22 mouse cellular contexts compared by ENCODE assay signal in genomic region chr16:33578462-33578861, GRCm38 (mm10).
DNase-seq lines count a peak whose midpoint lies in the region; ATAC-seq lines count a peak whose summit lies in the region.
"Had no signal": no experiment of that assay in that cellular context is flagged by ENCODE, and none has a peak within 500 bp of the region (broad histone marks: within the 10 kb centered on the region; RNA-seq: fewer than 3 reads in every experiment).

No protein-coding gene starts in this region.

- ATAC-seq in heart, embryonic 16.5 days (replicated peaks; ENCODE audit: extremely low read depth, insufficient read depth, low FRiP score) = no peak
- no peak for ATAC-seq in kidney, embryonic 15.5 days (replicated peaks; ENCODE audit: low FRiP score)
- ATAC-seq: activated CD4-positive, CD25-positive, alpha-beta regulatory T cell, adult 4 months; hindbrain, embryonic 16.5 days; midbrain, embryonic 15.5 days; Patski had no signal

- DNase-seq in gastrocnemius, adult 18-20 months (ENCODE audit: low spot score) = peak; percentile 65
- no peak for DNase-seq in gastrocnemius, postnatal 4 days (ENCODE audit: low spot score in 2 of 2)
- peak; percentile 25 for DNase-seq in 3T3-L1 (ENCODE audit: low read depth, low spot score)
- peak; percentile 47 for DNase-seq in fibroblast of lung, adult 2 months (ENCODE audit: low read depth)
- DNase-seq in yolk sac, embryonic 10.5 days (ENCODE audit: low spot score) = no peak
- no peak for DNase-seq in spleen, postnatal 14 days (ENCODE audit: low spot score in 2 of 2)
- DNase-seq: cerebellum, adult 11-12 months; kidney, adult 11 months; kidney, postnatal 14 days; liver, embryonic 13.5 days; spleen, adult 18-20 months had no signal

- H3K27ac ChIP-seq in heart, embryonic 16.5 days (ENCODE audit: low read length) = peak overlapping the region; percentile 52
- no peak overlapping the region for H3K27ac ChIP-seq in kidney, embryonic 15.5 days
- H3K27ac ChIP-seq: embryonic facial prominence, embryonic 12.5 days; left cerebral cortex, adult 2 months; limb, embryonic 12.5 days; liver, embryonic 13.5 days; lung, embryonic 15.5 days; midbrain, embryonic 15.5 days; stomach, embryonic 15.5 days had no signal

- H3K4me1 ChIP-seq in heart, embryonic 16.5 days (ENCODE audit: control insufficient read depth, insufficient read depth, low read length) = peaks cover 64% of the 10 kb centered on the region
- H3K4me1 ChIP-seq in kidney, embryonic 15.5 days = peaks cover 44% of the 10 kb centered on the region

- H3K4me3 ChIP-seq in heart, embryonic 16.5 days (ENCODE audit: low read length) = no peak overlapping the region
- H3K4me3 ChIP-seq in kidney, embryonic 15.5 days (replicated peaks) = no peak overlapping the region
- H3K4me3 ChIP-seq: embryonic facial prominence, embryonic 12.5 days; left cerebral cortex, adult 2 months; limb, embryonic 12.5 days; liver, embryonic 13.5 days; lung, embryonic 15.5 days; midbrain, embryonic 15.5 days; stomach, embryonic 15.5 days had no signal

- peak overlapping the region; percentile 44; the same call in 1 of the 2 replicates for H3K9ac ChIP-seq in heart, embryonic 16.5 days (ENCODE audit: low read length)
- H3K9ac ChIP-seq in kidney, embryonic 15.5 days = no peak overlapping the region
- H3K9ac ChIP-seq: embryonic facial prominence, embryonic 12.5 days; limb, embryonic 12.5 days; liver, embryonic 13.5 days; lung, embryonic 15.5 days; midbrain, embryonic 15.5 days; stomach, embryonic 15.5 days had no signal

- H3K9me3 ChIP-seq in heart, embryonic 16.5 days (replicated peaks; ENCODE audit: control insufficient read depth, low read length) = no peaks in the 10 kb centered on the region
- H3K9me3 ChIP-seq in kidney, embryonic 15.5 days (replicated peaks) = no peaks in the 10 kb centered on the region
- H3K9me3 ChIP-seq: embryonic facial prominence, embryonic 12.5 days; limb, embryonic 12.5 days; liver, embryonic 13.5 days; lung, embryonic 15.5 days; midbrain, embryonic 15.5 days; stomach, embryonic 15.5 days had no signal

- H3K4me2 ChIP-seq in heart, embryonic 16.5 days (ENCODE audit: low read depth, low read length) = no peak overlapping the region
- H3K4me2 ChIP-seq in kidney, embryonic 15.5 days = no peak overlapping the region
- H3K4me2 ChIP-seq: embryonic facial prominence, embryonic 12.5 days; limb, embryonic 12.5 days; liver, embryonic 13.5 days; lung, embryonic 15.5 days; midbrain, embryonic 15.5 days; stomach, embryonic 15.5 days had no signal

- no peaks in the 10 kb centered on the region for H3K36me3 ChIP-seq in heart, embryonic 16.5 days (ENCODE audit: control insufficient read depth, insufficient read depth)
- H3K36me3 ChIP-seq in kidney, embryonic 15.5 days = no peaks in the 10 kb centered on the region
- H3K36me3 ChIP-seq: embryonic facial prominence, embryonic 12.5 days; limb, embryonic 12.5 days; liver, embryonic 13.5 days; lung, embryonic 15.5 days; midbrain, embryonic 15.5 days; stomach, embryonic 15.5 days had no signal

- H3K27me3 ChIP-seq in heart, embryonic 16.5 days (ENCODE audit: control insufficient read depth, insufficient read depth, low read length) = no peaks in the 10 kb centered on the region
- no peaks in the 10 kb centered on the region for H3K27me3 ChIP-seq in kidney, embryonic 15.5 days
- H3K27me3 ChIP-seq: embryonic facial prominence, embryonic 12.5 days; limb, embryonic 12.5 days; lung, embryonic 15.5 days; midbrain, embryonic 15.5 days; Patski; stomach, embryonic 15.5 days had no signal

- WGBS in heart, embryonic 16.5 days = 32% methylated on average over 3 of the region's 3 CpGs
- 87% methylated on average over 3 of the region's 3 CpGs for WGBS in kidney, embryonic 15.5 days

Comparison
In these comparisons a context has a peak if more than half of its experiments do, and no peak if none do; other contexts are left out.
1. DNase-seq: peak in gastrocnemius, adult 18-20 months (single experiment), 3T3-L1 (single experiment) and fibroblast of lung, adult 2 months (single experiment); none in gastrocnemius, postnatal 4 days (0 of 2), yolk sac, embryonic 10.5 days (single experiment) and spleen, postnatal 14 days (0 of 2).